Mouse (Mus musculus): ENCODE data around the gene Ccr7.
A peak's percentile ranks its signal among the peaks of the same experiment; 100 is the strongest.

Ccr7 gene

GRCm38 (mm10) chr11:99154987-99155641, at the start of gene Ccr7:
TSS of gene Ccr7 (minus strand) at chr11:99155077.
- no peak for DNase-seq (ENCODE audit: low spot score)

GRCm38 (mm10) chr11:99189154-99189582, 34.3 kb upstream of the Ccr7 start:
- DNase-seq (ENCODE audit: low spot score), result no peak

DNA sequence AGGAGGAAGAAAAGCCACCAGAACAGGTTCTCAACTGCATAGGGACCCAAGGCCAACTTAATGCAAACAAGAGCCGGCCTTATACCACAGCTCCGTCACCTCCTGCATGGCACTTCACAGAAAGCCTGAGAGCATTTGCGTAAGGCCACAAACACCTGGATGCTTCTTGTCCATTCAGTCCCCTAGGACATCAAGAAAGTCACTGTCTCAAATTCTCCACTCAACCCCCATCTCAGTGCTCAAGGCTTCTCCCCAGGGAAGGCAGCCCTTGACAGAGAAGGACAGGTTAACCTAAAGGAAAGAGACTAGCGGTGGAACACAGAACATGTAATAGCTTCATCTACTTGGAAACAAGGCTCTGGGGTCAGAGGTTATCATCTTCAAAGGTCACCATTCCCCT, 32.5 kb upstream of the Ccr7 start:
- DNase-seq (ENCODE audit: low spot score), result no peak

- DNase-seq (ENCODE audit: low spot score), result no peak
These were observed 32.0 kb upstream of the Ccr7 start for GRCm38 (mm10) chr11:99186836-99187235.

GRCm38 (mm10) chr11:99182575-99182974, 27.7 kb upstream of the Ccr7 start:
- no peak for DNase-seq (ENCODE audit: low spot score)

DNA sequence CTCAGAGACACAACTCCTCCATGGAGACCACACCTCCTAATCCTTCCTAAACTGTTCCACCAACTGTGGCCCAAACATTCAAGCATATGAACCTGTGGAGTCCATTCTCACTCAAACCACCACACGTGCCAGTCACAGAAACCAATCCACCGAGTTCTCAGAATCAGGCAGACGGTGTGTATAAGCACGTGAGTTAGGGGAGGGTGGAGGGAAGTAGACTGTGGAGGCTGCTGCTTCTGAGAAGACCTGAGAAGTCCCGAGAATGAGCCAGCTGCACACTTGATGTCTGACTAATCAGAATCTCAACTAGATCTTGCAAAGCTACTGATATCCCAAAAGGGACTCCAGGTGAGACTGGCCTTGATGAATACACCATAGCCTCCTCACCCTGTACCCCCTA, 25.2 kb upstream of the Ccr7 start:
- no peak for DNase-seq (ENCODE audit: low spot score)

DNA sequence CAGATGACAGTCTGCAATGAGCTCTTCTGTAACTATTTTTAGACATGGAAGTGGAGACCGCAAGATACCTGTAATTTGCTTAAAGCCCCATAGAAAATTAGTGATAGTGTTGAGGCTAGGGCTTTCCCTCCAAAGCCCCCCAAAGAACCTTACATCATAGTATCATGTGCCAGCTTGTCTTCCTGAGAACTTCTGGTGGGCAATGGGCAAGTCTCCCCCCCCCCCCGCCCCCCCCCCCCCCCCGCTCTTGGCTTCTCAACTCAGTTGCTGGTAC, 23.0 kb upstream of the Ccr7 start:
- DNase-seq (ENCODE audit: low spot score), result no peak

DNA sequence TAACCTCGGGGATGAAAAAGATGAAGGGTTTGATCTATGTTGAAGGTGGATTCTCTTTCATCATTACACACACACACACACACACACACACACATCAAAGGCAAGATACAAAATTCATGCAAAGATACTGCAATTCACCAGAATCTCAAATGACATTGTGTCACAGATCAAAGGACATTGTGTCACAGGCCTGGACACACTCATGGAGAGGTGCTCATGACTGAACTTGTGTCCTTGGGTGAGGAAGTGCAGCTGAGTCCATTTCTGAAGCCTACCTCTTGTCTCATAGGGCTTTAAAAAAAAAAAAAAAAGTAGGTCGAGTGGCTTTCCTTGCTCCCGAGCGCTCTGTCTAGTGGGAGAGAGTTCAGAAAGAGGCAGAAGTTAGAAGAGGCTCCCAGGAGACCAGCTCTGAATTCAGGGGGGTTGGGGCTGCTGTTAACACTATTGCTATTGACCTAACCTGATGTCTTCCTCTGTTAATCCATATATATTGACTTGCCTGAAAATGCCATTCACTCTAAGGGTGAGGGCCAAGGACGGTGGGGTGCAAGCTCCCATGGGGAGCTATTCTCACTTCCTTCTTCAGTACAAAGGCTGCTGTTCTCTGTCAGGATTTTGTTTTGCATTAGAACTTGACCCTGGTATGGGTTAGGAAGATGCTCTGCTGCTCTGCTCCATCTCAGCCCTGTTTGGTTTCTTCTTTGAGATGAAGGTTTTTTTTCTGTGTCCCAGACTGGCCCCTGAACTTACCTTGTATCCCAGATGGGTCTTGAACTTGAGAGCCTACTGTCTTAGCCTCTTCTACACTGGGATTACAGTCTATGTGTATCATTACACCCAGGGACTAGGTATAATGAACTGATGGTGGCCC, 22.4 kb upstream of the Ccr7 start:
- DNase-seq (ENCODE audit: low spot score), result peak; percentile 32

DNA sequence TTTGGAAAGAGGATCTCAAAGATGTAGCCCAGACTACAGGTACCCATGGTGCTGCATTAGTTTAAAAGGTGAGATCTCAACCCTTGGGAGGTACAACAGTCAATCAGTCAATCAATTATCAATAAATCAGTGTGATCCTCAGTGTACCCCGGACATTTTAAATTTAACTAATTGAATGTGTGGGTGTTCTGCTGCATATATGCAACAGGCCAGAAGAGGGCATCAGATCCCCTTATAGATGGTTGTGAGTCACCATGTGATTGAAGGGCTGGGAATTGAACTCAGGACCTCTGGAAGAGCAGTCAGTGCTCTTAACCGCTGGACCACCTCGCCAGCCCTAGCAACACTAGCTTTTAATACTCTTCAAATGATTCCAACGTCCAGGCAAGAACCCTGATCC, 17.1 kb upstream of the Ccr7 start:
- no peak for DNase-seq (ENCODE audit: low spot score)

- DNase-seq (ENCODE audit: low spot score), result no peak
These were observed 16.6 kb upstream of the Ccr7 start for GRCm38 (mm10) chr11:99171442-99171841.

- no peak for DNase-seq (ENCODE audit: low spot score)
These were observed 15.8 kb upstream of the Ccr7 start for GRCm38 (mm10) chr11:99170547-99171267.

- no peak for DNase-seq (ENCODE audit: low spot score)
These were observed 15.1 kb upstream of the Ccr7 start for GRCm38 (mm10) chr11:99170005-99170404.

GRCm38 (mm10) chr11:99169438-99169837, 14.6 kb upstream of the Ccr7 start:
- no peak for DNase-seq (ENCODE audit: low spot score)

GRCm38 (mm10) chr11:99168030-99168474, 13.2 kb upstream of the Ccr7 start:
- no peak for DNase-seq (ENCODE audit: low spot score)

DNA sequence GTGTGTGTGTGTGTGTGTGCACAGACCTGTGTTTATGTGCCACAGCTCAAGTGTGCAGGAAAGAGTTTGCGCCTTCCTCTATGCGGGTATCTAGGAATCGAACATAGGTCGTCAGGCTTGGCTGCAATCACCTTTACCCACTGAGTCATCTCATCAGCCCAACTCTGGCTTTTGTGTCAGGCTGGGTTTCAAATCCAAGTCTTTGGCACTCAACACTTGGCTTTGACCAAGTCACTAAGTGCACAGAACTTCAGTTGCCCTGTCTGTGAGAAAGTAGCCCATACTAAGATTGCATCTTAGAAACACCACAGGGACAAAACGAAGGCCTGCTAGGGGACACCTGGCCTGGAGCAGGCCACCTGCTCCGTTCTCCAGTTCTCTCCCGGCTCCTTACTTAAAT, 12.7 kb upstream of the Ccr7 start:
- DNase-seq (ENCODE audit: low spot score), result no peak

DNA sequence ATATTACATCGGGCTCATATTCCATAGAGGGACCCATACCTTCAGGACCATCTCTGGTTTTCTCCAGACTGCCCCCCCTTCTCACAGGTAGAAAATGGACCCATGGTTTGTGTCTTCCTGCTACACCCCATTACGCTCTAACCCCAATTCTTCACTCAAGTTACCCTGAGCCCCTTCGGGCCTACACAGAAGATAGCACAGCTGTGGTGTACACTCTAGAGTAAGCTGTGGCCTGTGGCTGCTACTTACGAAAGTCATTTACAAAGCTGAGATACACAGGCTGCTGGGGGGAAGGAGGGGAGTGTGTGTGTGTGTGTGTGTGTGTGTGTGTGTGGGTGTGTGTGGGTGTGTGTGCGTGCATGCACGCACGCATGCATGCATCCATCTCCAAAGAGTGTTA, 11.4 kb upstream of the Ccr7 start:
- no peak for DNase-seq (ENCODE audit: low spot score)

DNA sequence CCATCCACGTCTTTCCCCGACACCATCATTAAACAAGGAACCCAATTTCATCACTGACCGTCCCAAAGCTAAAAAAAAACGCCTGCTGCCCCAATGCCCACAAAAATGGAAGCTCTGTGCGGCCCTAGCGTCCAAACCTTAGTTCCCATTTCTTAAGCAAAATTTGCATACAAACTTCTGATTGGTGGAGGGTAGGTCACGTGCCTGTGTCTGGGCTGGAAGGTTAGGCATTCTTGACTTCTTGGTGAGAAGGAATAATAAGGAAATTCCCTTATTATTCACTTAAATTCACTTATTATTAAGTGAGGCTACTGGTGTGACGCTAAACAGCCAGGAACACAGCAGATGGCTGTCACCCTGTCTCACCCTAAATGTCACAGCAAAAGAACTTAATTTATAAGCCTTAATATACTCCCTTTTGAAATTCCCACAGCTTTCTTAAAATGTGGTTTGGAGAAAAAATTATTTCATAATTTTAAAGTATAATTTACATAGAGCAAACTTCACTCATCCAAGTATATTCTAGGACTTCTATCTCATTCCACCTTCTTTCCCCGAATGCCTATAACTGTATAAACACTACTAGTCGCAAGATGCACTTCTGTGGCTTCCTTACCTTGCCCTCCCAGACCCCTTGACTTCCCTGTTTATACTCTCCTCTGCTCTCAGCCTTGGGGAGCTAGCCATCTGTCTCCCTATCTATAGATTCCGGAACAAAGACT, 10.3 kb upstream of the Ccr7 start:
- no peak for DNase-seq (ENCODE audit: low spot score)

GRCm38 (mm10) chr11:99162972-99163686, 8.3 kb upstream of the Ccr7 start:
- DNase-seq (ENCODE audit: low spot score), result no peak

- DNase-seq (ENCODE audit: low spot score), result no peak
These were observed 6.8 kb upstream of the Ccr7 start for GRCm38 (mm10) chr11:99161648-99162047.

DNA sequence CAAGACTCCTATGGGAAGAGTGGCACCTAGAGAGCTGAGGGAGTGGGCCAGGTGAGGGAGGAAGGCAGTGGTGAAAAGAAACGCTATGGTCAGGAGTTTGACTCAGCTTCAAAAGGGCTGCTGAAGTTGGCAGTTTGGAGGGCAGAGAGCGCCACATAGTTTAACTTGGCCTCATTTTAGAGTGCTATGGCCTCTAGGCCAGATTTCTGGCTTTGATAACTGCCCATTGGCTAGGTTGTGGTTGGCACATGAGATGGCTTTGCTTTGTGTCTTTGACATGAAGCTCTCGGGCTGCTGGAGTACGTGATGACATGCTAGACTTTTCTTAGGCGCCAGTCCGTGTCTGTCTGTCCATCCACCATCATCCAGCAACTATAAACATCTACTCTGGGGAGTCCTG, 5.4 kb upstream of the Ccr7 start:
- DNase-seq (ENCODE audit: low spot score), result peak; percentile 39

DNA sequence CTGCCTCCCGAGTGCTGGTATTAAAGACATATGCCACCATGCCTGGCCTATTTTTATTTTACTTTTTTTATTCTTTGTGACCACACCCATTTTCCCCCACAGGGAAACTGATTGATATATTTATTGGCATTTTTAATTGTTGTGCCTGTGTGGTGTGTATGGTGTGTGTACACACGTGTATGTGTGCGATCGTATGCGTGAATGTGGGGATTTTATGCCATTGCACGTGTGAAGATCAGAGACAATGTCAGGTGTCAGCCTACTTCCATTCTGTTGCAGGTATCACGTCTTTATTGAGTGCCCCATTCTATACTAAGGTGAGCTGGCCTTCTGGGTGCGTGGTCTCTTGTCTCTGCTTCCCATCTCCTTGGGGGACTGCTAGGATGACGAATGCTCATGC, 940 bp upstream of the Ccr7 start:
- DNase-seq (ENCODE audit: low spot score), result no peak

Measured in adipocyte (in vitro differentiated cells).